Mouse (Mus musculus): ENCODE measurements around the gene Igf2bp2.

Gene Igf2bp2

GRCm38 (mm10) chr16:22022122-22022521, 141.0 kb downstream of the Igf2bp2 start:
- DNase-seq: no peak

DNA sequence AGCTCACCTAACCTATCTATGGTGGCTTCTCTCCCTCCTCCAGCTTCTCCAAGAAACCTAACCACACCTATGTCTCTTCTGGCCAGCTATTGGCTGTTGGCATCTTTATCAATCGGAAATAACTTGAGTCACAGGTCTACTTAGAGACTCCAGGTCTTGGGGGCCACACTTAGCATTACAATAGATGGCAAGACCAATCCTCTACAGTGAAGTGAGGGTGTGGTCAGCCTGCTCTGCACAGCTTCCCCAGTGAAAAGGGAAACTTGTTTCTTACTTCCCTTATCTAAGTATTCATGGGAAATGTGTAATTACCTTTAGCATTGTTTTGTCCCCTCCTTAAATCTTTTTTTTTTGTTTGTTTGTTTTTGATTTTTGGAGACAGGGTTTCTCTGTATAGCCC, 147.5 kb downstream of the Igf2bp2 start:
- no peak for DNase-seq

GRCm38 (mm10) chr16:22009596-22009995, 153.5 kb downstream of the Igf2bp2 start:
- no peak for DNase-seq

GRCm38 (mm10) chr16:22009099-22009584, 154.0 kb downstream of the Igf2bp2 start, which contains the start of gene Senp2:
Gene Senp2, plus strand, starts transcription at chr16:22009484.
- peak; percentile 100 for DNase-seq
